Mouse (Mus musculus) liver, postnatal 0 days (tissue): ENCODE measurements around the gene Igfbp7.

Source experiments
- CTCF ChIP-seq: sonication (generic); IDR thresholded peaks from 2 replicates; pipeline ENCODE4 v1.5.1; 2016; ENCODE audit warnings: antibody characterized with exemption, low read depth
- EP300 ChIP-seq: IDR thresholded peaks from 2 replicates; pipeline ENCODE4 v1.6.1; 2016; ENCODE audit warnings: antibody characterized with exemption, low read depth, mild to moderate bottlenecking

- no peak for TF ChIP-seq CTCF
- no peak for TF ChIP-seq EP300
These were observed 99.9 kb downstream of the Igfbp7 start for GRCm38 (mm10) chr5:77307821-77308553.
